Mouse (Mus musculus) mouse embryonic stem cell (cell line): ENCODE measurements around the gene Pin1rt1.

Source experiments
- in situ Hi-C, 2 experiments: fragments of 300-500 bp; cut with MboI; formaldehyde crosslinking; loops; 1 replicate in 1 of 2; 3 replicates in 1 of 2; pipeline ENCODE4 v1.14.3; 2019 to 2020; ENCODE audit warnings: low sequenced_read_pairs in 2 of 2, low pct_unique_long_range_greater_than_20kb in 1 of 2, mixed read lengths in 1 of 2; ENCODE audit not compliant: unreplicated experiment in 1 of 2

Gene Pin1rt1

GRCm38 (mm10) chr2:104717827-104718226, 1.6 kb upstream of the Pin1rt1 start:
- in situ Hi-C loops = no loop called here

- in situ Hi-C loops = no loop called here
Observed at GRCm38 (mm10) chr2:104717231-104717735, 1.1 kb upstream of the Pin1rt1 start.

- in situ Hi-C loops = no loop called here
Observed at GRCm38 (mm10) chr2:104714254-104714691, 1.9 kb downstream of the Pin1rt1 start.

GRCm38 (mm10) chr2:104712486-104712809, 3.7 kb downstream of the Pin1rt1 start:
- in situ Hi-C loops = no loop called here

- in situ Hi-C loops = no loop called here
Observed at GRCm38 (mm10) chr2:104711585-104712485, 4.3 kb downstream of the Pin1rt1 start, which contains the start of gene Tcp11l1. Tcp11l1 (minus strand) TSS chr2:104712169.

GRCm38 (mm10) chr2:104710670-104711370, 5.4 kb downstream of the Pin1rt1 start:
- in situ Hi-C loops = no loop called here

GRCm38 (mm10) chr2:104709786-104710337, 6.3 kb downstream of the Pin1rt1 start:
- in situ Hi-C loops = no loop called here

GRCm38 (mm10) chr2:104704355-104704754, 11.8 kb downstream of the Pin1rt1 start:
- in situ Hi-C loops = no loop called here

- in situ Hi-C loops = no loop called here
Observed at GRCm38 (mm10) chr2:104703158-104703557, 13.0 kb downstream of the Pin1rt1 start.

- in situ Hi-C loops = no loop called here
Observed at GRCm38 (mm10) chr2:104699659-104700058, 16.5 kb downstream of the Pin1rt1 start.

- in situ Hi-C loops = no loop called here
Observed at GRCm38 (mm10) chr2:104692551-104692950, 23.6 kb downstream of the Pin1rt1 start.

GRCm38 (mm10) chr2:104690720-104691119, 25.5 kb downstream of the Pin1rt1 start:
- in situ Hi-C loops = no loop called here

GRCm38 (mm10) chr2:104688724-104689123, 27.5 kb downstream of the Pin1rt1 start:
- in situ Hi-C loops = loop anchor here in 1 of 2 experiments (10.0 kb wide), 1 partner anchor 66 kb away; no protein-coding TSS in a partner anchor

- in situ Hi-C loops = loop anchor here in 1 of 2 experiments (10.0 kb wide), 1 partner anchor 66 kb away; no protein-coding TSS in a partner anchor
Observed at GRCm38 (mm10) chr2:104688321-104688720, 27.9 kb downstream of the Pin1rt1 start.

GRCm38 (mm10) chr2:104687261-104687660, 28.9 kb downstream of the Pin1rt1 start:
- in situ Hi-C loops = loop anchor here in 1 of 2 experiments (10.0 kb wide), 1 partner anchor 68 kb away; no protein-coding TSS in a partner anchor

GRCm38 (mm10) chr2:104685418-104685817, 30.8 kb downstream of the Pin1rt1 start:
- in situ Hi-C loops = loop anchor here in 1 of 2 experiments (10.0 kb wide), 1 partner anchor 69 kb away; no protein-coding TSS in a partner anchor

GRCm38 (mm10) chr2:104684771-104685170, 31.4 kb downstream of the Pin1rt1 start:
- in situ Hi-C loops = loop anchor here (5.0 to 10.0 kb wide), 2 partner anchors 63 to 70 kb away; no protein-coding TSS in a partner anchor

- in situ Hi-C loops = no loop called here
Observed at GRCm38 (mm10) chr2:104677326-104677725, 38.9 kb downstream of the Pin1rt1 start.

GRCm38 (mm10) chr2:104671724-104672123, 44.5 kb downstream of the Pin1rt1 start:
- in situ Hi-C loops = no loop called here
